Mouse (Mus musculus): Measurements from ENCODE around the gene Slc44a3.

Slc44a3 gene

GRCm38 (mm10) chr3:121427520-121427908, 104.7 kb downstream of the Slc44a3 start:
- DNase-seq (ENCODE audit: extremely low spot score): peak; percentile 89

- DNase-seq (ENCODE audit: extremely low spot score): peak; percentile 88
Observed at GRCm38 (mm10) chr3:121426621-121427519, 105.3 kb downstream of the Slc44a3 start.

- peak; percentile 97 for DNase-seq (ENCODE audit: extremely low spot score)
Observed at GRCm38 (mm10) chr3:121425861-121426620, 106.2 kb downstream of the Slc44a3 start, which contains the start of gene Cnn3. Gene Cnn3 (plus strand): TSS chr3:121426497.

- no peak for DNase-seq (ENCODE audit: extremely low spot score)
Observed at GRCm38 (mm10) chr3:121422405-121422804, 109.8 kb downstream of the Slc44a3 start.

- DNase-seq (ENCODE audit: extremely low spot score): no peak
Observed at GRCm38 (mm10) chr3:121418850-121419435, 113.3 kb downstream of the Slc44a3 start.

- DNase-seq (ENCODE audit: extremely low spot score): no peak
Observed at GRCm38 (mm10) chr3:121418251-121418601, 114.0 kb downstream of the Slc44a3 start.

GRCm38 (mm10) chr3:121417379-121418250, 114.6 kb downstream of the Slc44a3 start:
- DNase-seq (ENCODE audit: extremely low spot score): no peak

GRCm38 (mm10) chr3:121416171-121417154, 115.7 kb downstream of the Slc44a3 start:
- DNase-seq (ENCODE audit: extremely low spot score): no peak

- DNase-seq (ENCODE audit: extremely low spot score): no peak
Observed at GRCm38 (mm10) chr3:121411450-121411849, 120.8 kb downstream of the Slc44a3 start.

Data from embryo, embryonic 9.5 days (tissue).